Mouse (Mus musculus) stomach, postnatal 0 days (tissue): ENCODE measurements around the gene Ptk6. TPM values are rescaled to one million over a fixed set of nuclear protein-coding genes. Genes with fewer than 3 reads are reported as not detected.

Source experiments
- ATAC-seq: fragments of 200-750 bp; cut with Nextera tagmentation; 2 replicates; pipeline ENCODE4 v1.8.0; 2017; ENCODE audit not compliant: low FRiP score, low TSS enrichment
- DNase-seq: peaks from one replicate; pipeline ENCODE4 v3.0.0-alpha.2; 2016; ENCODE audit warnings: low spot score
- H3K27ac ChIP-seq: fragments of 300-500 bp; sonication (generic); replicated peaks from 2 replicates; pipeline ENCODE4 v1.5.1; 2014; ENCODE audit warnings: mild to moderate bottlenecking, control low read depth
- H3K27me3 ChIP-seq: fragments of 300-500 bp; sonication (generic); 2 replicates; pipeline ENCODE4 v1.6.1; 2014; ENCODE audit warnings: low read length; ENCODE audit not compliant: control insufficient read depth, insufficient read depth
- H3K36me3 ChIP-seq: fragments of 300-500 bp; sonication (generic); 2 replicates; pipeline ENCODE4 v1.6.1; 2014; ENCODE audit warnings: low read length, mixed read lengths; ENCODE audit not compliant: control insufficient read depth, insufficient read depth
- H3K4me1 ChIP-seq: fragments of 300-500 bp; sonication (generic); replicated peaks from 2 replicates; pipeline ENCODE4 v1.6.1; 2014; ENCODE audit warnings: antibody characterized with exemption; ENCODE audit not compliant: control insufficient read depth, insufficient read depth
- H3K4me2 ChIP-seq: fragments of 300-500 bp; sonication (generic); replicated peaks from 2 replicates; pipeline ENCODE4 v1.6.1; 2014; ENCODE audit warnings: low read depth, mild to moderate bottlenecking, control low read depth, moderate library complexity
- H3K4me3 ChIP-seq: fragments of 300-500 bp; sonication (generic); 2 replicates; pipeline ENCODE4 v1.5.1; 2014; ENCODE audit warnings: low read depth, low read length, control low read depth
- H3K9ac ChIP-seq: fragments of 300-500 bp; sonication (generic); 2 replicates; pipeline ENCODE4 v1.6.1; 2014; ENCODE audit warnings: mild to moderate bottlenecking, low read length, control low read depth, mixed read lengths
- H3K9me3 ChIP-seq: fragments of 300-500 bp; sonication (generic); 2 replicates; pipeline ENCODE4 v1.6.1; 2016; ENCODE audit warnings: low read length; ENCODE audit not compliant: control insufficient read depth
- CTCF ChIP-seq: IDR thresholded peaks from 2 replicates; pipeline ENCODE4 v1.5.1; 2016; ENCODE audit warnings: antibody characterized with exemption, low read depth, mild to moderate bottlenecking, moderate library complexity
- EP300 ChIP-seq: optimal IDR thresholded peaks from 2 replicates; pipeline ENCODE3; 2016; ENCODE audit warnings: antibody characterized with exemption
- WGBS: fragments of 180-500 bp; shearing (Covaris S2); extraction: QIAGEN DNeasy Blood & Tissue Kit; methylation state at CpG from one replicate; pipeline ENCODE4 v1.1.7; 2014; 5-methylcytosine and 5-hydroxymethylcytosine counted together
- polyA plus RNA-seq: library from polyadenylated mRNA; unstranded; fragments of >200 nt; fragmentation: Nextera tagmentation; extraction: Ambion mirVana; gene quantifications from 2 replicates; pipeline ENCODE4 v1.2.1, GENCODE M21; 2015

Ptk6 gene
- polyA plus RNA-seq, 1 experiment from 2014 or later, result 5.9 TPM

DNA sequence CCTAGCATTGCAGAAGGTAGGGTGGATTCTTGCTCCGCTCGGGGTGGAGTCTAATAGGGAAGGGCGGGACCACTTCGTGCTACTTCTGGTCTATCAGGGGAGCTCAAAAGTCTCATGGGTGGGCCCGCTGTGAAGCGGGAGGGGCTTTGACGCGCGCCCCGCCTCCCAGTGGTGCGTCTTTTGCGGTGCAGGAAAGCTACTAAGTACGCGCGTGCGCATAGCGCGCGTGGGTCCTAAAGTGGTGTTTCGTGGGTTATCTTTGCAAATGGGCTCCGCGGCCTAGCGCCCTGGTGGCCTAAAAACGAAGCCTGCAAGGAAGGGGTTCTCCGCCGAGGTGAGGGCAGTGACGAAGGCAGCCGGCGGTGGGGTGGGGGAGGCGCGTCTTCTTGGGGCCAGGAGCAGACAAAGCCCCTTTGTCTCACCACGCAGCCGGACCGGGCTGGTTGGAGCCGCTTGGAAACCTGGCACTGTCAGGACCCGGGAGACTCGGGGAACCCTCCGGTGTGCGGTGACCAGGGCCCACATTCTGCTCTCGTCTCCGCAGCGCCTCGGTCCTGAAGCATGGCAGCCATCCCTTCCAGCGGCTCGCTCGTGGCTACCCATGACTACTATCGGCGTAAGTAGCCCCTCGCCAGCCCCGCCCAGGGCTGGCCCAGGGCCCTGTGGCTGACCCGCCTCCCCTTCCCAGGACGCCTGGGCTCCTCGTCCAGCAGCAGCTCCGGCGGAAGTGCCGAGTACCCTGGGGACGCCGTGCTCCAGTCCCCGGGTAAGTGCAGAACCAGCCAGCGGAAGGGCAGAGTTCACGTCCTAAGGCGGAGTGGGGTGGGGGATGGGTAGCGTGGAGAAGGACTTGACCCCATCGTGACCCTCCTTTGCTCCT lies 15.2 kb downstream of the Ptk6 start, which contains the start of gene Ppdpf:
Gene Ppdpf (plus strand): TSS at position 127 of the 880 bp plus-strand sequence.
- H3K4me2 ChIP-seq, result peak within 1 kb of the TSS; percentile 59
- ATAC-seq (peak; percentile 95), DNase-seq (peak; percentile 96)
- H3K27ac ChIP-seq, result peak within 1 kb of the TSS; percentile 97
- no peaks in the 10 kb centered on the region for H3K4me1 ChIP-seq
- H3K9me3 ChIP-seq, result no peaks in the 10 kb centered on the region
- H3K27me3 ChIP-seq, result no peaks in the 10 kb centered on the region
- under 1% methylated on average over 64 of the region's 64 CpGs for WGBS
- no peak for TF ChIP-seq EP300
- TF ChIP-seq CTCF, result peak; percentile 38
- H3K36me3 ChIP-seq, result no peaks in the 10 kb centered on the region
- H3K4me3 ChIP-seq, result peak within 1 kb of the TSS; percentile 70
- peak within 1 kb of the TSS; percentile 86 for H3K9ac ChIP-seq

DNA sequence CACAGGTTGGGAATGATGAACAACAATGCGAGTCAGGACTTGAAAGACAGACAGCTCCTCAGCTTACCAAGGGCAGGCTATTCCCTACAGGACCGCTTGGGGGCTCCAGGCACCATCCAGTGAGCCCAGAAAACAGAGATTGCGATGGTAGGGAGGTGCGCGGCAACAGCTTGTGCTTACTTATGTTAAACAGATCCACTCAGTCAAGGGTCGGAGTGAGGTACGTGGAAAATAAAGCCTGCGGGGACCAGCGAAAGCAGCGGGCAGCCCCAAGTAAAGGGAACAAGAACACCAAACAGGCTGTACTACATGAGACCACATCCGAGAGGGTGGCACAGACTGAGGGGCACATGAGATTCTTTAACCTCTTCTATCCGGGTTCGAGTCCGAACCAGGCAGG lies 16.0 kb downstream of the Ptk6 start:
- ATAC-seq (peak; percentile 81), DNase-seq (peak; percentile 91)
- WGBS, result under 1% methylated on average over 14 of the region's 14 CpGs
- TF ChIP-seq CTCF (peak; percentile 99), EP300 (no peak)
- Histone ChIP-seq H3K27me3 (no peaks in the 10 kb centered on the region), H3K4me3 (peak overlapping the region; percentile 70), H3K36me3 (no peaks in the 10 kb centered on the region), H3K4me1 (no peaks in the 10 kb centered on the region), H3K4me2 (peak overlapping the region; percentile 59), H3K9me3 (no peaks in the 10 kb centered on the region), H3K9ac (peak overlapping the region; percentile 86), H3K27ac (peak overlapping the region; percentile 97)

DNA sequence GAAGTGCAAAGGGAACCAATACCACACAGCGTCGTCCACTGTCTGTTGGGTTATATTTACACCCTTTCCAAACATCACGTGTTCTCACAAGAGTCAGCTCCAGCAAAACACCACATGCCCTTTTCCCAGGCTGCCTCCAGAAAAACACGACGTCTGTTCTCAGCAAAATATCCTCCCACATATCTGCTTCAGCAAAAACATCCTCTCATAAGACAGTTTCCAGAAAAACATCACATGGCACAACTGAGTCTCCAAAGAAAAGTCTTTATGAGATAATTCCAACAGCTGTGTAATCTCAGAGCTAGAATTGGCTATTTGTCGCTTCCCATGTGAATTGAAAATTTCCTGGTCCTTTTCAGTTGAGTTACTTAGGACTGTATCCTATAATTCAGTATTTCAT lies 21.7 kb downstream of the Ptk6 start:
- Histone ChIP-seq H3K9ac (no peak overlapping the region), H3K4me1 (no peaks in the 10 kb centered on the region), H3K27me3 (no peaks in the 10 kb centered on the region), H3K4me3 (no peak overlapping the region), H3K36me3 (no peaks in the 10 kb centered on the region), H3K4me2 (no peak overlapping the region), H3K9me3 (no peaks in the 10 kb centered on the region), H3K27ac (no peak overlapping the region)
- TF ChIP-seq EP300 (no peak), CTCF (no peak)
- ATAC-seq (no peak), DNase-seq (no peak)
- WGBS, result 65% methylated on average over 6 of the region's 6 CpGs

DNA sequence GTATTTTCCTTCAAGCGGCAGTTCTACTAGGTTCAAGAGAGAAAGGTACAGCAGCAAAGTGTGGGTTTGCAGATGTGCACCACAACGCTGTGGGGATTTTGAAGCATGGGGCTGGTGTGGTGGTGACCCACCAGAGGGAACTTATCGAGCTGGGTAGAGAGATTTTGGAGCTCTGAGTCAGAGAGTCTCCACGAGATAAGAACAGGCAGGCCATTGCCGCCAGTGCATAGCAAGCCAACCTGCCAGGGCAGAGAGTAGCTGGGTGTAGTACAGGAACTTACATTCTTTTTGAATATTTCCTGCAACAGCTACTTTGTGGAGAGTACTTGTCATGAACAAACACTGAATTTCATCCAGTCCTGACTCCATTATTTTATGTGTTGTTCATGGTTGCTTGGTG lies 24.1 kb downstream of the Ptk6 start:
- 60% methylated on average over 5 of the region's 5 CpGs for WGBS
- H3K36me3 ChIP-seq, result no peaks in the 10 kb centered on the region
- no peak overlapping the region for H3K4me2 ChIP-seq
- H3K27me3 ChIP-seq, result no peaks in the 10 kb centered on the region
- ATAC-seq (no peak), DNase-seq (no peak)
- H3K4me3 ChIP-seq, result no peak overlapping the region
- no peaks in the 10 kb centered on the region for H3K9me3 ChIP-seq
- H3K27ac ChIP-seq, result no peak overlapping the region
- H3K4me1 ChIP-seq, result no peaks in the 10 kb centered on the region
- H3K9ac ChIP-seq, result no peak overlapping the region
- no peak for TF ChIP-seq CTCF
- no peak for TF ChIP-seq EP300

DNA sequence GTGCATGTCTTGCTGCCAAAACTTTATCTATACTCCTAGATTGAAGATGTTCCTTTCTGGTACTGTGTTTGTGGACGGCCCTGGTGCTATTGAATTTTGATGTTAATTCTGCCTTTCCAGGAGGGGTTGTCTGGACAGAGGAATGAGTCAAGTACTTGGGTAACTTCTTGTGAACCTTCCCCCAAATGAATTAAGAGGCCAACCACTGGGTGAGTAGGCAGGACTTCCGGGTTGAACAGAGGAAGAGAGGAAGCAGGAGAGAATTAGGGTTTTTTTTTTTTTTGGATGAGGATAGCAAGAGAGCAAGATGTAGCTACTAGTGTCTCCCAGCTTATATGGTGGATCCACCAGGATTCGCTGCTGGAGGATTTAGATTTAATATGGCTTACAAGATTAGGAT lies 24.6 kb downstream of the Ptk6 start:
- H3K36me3 ChIP-seq, result no peaks in the 10 kb centered on the region
- no peaks in the 10 kb centered on the region for H3K9me3 ChIP-seq
- H3K27me3 ChIP-seq, result no peaks in the 10 kb centered on the region
- no peak overlapping the region for H3K4me2 ChIP-seq
- no peak overlapping the region for H3K9ac ChIP-seq
- no peaks in the 10 kb centered on the region for H3K4me1 ChIP-seq
- H3K27ac ChIP-seq, result no peak overlapping the region
- H3K4me3 ChIP-seq, result no peak overlapping the region
- 70% methylated on average over 3 of the region's 3 CpGs for WGBS
- no peak for DNase-seq
- no peak for ATAC-seq
- no peak for TF ChIP-seq CTCF

DNA sequence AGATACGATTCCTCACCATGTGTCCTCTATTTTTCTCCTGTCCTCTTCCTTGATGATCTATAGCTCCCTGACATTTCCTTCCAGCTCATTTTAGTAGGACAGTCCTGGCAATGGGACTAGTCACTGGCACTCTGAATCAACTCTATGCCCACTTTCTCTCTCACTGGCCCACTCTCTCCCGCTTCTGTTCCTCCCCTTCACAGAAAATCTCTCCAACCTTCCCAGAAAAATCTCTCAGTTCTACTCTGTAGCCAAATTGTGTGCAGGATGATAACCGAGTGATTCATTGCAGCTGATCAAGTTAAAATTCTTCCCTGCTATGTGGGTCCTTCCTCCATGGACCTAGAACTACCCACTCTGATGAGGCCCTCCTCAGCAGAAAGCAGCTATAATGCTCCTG lies 27.9 kb downstream of the Ptk6 start:
- no peaks in the 10 kb centered on the region for H3K9me3 ChIP-seq
- no peak for DNase-seq
- no peak for ATAC-seq
- H3K4me3 ChIP-seq, result no peak overlapping the region
- no peaks in the 10 kb centered on the region for H3K27me3 ChIP-seq
- 82% methylated on average over 3 of the region's 3 CpGs for WGBS
- no peak overlapping the region for H3K4me2 ChIP-seq
- no peak overlapping the region for H3K27ac ChIP-seq
- no peaks in the 10 kb centered on the region for H3K4me1 ChIP-seq
- H3K9ac ChIP-seq, result no peak overlapping the region
- no peaks in the 10 kb centered on the region for H3K36me3 ChIP-seq
- TF ChIP-seq CTCF (no peak), EP300 (no peak)
